Mouse (Mus musculus) yolk sac, embryonic 10.5 days (tissue): ENCODE data around the gene Ccr1l1.

Source experiments
- DNase-seq: peaks from one replicate; pipeline ENCODE4 v3.0.0-alpha.2; 2017; ENCODE audit warnings: low spot score

The Ccr1l1 gene

GRCm38 (mm10) chr9:123957911-123958413, 20.2 kb downstream of the Ccr1l1 start:
- no peak for DNase-seq

- DNase-seq = no peak
Observed at GRCm38 (mm10) chr9:123956892-123957291, 21.3 kb downstream of the Ccr1l1 start.

DNA sequence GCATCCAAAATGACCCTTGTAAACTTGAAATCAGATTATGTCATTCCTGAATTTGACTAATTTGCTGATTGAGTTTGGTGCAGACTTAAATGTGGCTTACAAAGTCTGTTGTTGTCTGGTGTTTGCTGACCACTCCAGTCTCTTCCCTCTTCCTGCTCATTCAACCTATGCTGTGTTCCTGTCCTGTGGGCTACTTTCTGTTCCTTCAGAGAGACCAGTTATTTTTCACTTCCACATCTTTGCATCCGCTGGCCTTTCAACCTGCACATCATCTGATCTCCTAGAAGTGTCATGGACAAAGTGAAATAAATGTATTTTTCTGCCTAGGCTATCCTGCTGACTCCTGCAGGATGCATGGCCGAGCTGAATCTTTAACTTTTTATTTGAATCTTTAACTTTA, 24.7 kb downstream of the Ccr1l1 start:
- DNase-seq = no peak

- no peak for DNase-seq
Observed at GRCm38 (mm10) chr9:123951176-123951575, 27.0 kb downstream of the Ccr1l1 start.

- DNase-seq = no peak
Observed at GRCm38 (mm10) chr9:123949432-123949831, 28.8 kb downstream of the Ccr1l1 start.

- no peak for DNase-seq
Observed at GRCm38 (mm10) chr9:123947815-123948214, 30.4 kb downstream of the Ccr1l1 start.

DNA sequence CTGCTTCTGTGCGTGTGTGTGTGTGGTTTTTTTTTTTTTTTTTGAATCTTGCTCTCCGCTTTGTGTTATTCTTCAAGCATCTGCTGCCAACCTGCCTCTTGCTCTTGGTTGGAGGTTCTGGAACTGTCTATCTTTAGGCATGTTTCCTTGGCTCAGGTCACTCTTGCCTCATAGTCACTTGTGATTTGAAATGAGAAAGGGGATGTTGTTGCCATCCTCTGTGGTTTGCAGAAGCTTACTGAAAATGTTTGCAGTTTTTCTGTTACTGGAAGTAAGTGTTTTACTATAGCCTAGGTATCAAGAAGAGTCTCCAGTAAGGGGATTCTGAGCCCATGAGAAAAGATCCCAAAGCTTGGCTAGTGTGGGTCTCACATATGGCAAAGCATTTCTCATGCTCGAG, 36.2 kb downstream of the Ccr1l1 start:
- DNase-seq = no peak

GRCm38 (mm10) chr9:123941316-123941715, 36.9 kb downstream of the Ccr1l1 start:
- no peak for DNase-seq

- DNase-seq = no peak
Observed at GRCm38 (mm10) chr9:123940628-123941027, 37.6 kb downstream of the Ccr1l1 start.

- DNase-seq = no peak
Observed at GRCm38 (mm10) chr9:123940168-123940567, 38.0 kb downstream of the Ccr1l1 start.

DNA sequence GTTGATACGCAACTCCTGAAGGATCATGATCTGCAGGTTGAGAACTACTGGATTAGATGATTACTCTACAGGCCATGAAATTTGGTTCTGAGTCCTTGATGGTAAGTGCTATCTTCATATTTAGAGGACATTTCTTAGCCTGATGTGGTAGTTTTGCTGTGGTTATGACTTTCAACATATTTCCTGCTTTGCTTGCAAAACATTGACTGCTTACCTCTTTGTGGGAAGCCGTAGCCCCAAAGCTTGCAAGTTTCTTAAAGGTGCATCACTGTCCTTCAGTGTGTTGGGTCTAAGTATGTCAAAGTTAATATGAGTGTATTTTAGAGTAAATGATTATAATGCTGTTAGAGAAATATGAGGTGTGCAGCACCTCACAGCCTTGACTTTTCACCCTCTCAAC, 40.2 kb downstream of the Ccr1l1 start:
- DNase-seq = no peak

GRCm38 (mm10) chr9:123936604-123937280, 41.5 kb downstream of the Ccr1l1 start:
- no peak for DNase-seq

GRCm38 (mm10) chr9:123935776-123936175, 42.4 kb downstream of the Ccr1l1 start:
- no peak for DNase-seq

DNA sequence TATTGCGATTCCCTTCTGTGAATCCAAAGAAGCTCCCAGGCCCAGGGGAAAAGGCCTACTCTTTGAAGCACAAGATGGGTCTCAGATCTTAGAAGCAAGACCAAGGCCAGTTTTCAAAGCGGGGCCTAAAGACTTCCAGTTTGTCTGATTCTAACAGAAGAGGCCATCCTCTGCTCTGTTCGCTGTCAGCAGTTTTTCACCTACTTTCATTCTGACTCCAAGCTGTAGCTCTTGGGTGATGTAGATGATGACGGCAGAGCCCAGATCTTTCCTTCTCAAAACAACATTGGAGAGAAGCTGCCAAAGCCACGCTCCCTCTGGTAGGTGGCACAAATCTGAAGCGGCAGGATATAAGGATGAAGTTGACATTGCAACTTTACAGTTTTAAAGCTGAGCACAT, 42.9 kb downstream of the Ccr1l1 start:
- no peak for DNase-seq

DNA sequence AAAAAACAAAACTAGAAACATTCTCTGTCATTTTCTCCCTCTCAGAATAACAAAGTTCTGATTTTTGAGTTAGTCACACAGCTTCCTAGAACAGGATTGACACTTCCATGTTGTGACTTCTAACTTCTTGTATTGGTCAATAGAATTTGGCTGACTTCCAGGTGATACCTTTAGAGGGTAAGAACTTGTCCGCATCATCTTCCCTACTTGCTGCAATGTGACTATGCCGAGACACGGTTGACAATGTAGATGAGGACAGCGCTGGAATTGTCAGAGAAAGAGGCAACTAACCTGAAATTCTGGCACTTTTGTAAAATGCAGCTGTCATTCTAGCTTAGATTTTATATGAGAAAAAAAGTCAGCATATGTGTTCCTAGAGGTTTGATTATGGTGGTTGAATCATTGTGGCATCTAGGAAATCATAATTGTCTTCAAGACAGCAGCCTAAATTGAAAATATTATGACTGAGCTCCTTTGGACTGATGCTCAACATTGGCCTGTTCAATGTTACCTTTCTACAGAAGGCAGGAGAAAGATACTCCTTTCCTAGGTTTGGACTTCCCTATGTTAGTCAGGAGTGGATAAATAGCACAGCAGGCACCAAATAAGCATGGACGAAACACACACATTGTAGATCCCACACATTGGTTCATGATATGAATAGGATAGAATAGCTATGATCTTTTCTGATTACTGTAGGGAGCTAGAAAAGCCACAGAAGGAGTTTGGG, 44.3 kb downstream of the Ccr1l1 start:
- no peak for DNase-seq

DNA sequence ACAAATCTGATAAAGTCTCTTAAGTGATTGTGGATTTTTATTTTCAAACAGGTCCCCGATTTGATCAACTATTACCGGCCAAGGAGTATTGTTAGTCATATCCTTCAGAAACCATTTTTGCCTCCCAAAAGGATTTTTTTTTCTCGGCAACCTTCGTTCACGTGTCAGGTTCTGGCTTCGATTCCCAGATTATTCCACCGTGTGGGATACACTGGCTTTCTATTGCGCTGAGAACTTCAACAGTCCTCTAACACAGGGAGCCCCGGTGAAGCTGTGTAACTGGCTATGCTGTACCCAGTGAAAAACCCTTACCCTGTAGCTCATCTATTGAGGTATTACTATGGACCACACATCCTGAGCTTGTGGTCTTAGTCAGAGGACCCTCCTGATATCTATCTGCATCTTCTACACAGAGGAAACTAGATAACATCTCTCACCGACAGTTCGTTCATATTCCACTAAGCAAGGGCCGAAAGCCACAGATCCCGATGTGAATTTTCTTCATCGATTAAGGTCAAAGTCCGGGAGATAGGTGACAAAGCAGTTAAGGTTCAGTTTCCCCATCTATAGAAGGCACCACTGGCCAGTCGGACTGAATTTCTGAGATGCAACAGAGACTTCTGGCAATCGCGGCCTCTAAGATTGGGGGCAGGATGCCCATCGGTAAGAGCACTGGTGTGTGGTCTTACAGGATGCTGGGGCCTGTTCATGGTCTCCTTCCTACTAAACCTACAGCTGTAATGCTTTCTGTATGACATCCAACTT, 45.1 kb downstream of the Ccr1l1 start:
- DNase-seq = no peak

DNA sequence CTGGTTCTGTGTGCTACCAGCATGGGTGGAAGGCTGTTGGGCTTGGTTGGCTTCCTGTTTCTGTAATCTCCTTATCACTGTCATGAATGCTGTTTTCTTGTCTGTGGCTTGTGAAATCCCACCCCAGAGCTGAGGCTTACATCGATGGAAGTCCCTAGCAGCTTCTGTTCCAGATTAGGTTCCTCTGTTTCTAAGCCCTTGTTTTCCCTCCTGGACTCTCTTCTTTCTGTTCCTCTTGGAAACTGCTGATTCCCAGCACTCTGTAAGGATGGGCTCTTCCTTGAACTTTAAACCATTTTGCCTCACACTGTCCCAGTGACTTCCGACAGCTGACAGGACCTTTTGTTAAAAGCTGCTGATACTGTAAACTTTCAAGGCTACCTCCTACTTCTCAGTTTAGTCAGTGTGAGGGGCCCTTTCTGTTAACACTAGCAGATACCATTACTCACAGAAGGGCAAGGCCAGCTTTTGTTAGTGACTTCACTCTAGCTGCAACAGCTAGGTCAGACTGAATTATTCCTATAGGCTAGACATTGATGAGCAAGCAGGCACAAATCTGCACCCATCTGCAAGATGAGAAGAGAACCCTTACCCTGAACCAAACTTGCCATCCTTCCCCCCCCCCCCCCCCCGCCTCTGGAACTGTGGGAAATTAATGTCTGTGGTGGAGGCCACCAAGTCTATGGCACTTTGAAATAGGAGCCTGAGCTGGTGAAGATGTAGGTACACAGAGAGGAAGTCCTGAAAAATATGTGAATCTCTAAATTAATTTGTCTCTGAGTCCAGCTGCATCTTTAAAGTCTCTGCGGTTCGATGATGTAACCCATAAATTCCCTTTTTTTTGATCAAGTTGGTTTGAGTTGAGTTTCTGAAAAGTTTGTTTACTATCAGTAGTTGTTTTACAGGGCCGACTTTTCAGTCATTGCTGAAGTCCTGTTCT, 46.2 kb downstream of the Ccr1l1 start:
- peak; percentile 13 for DNase-seq

DNA sequence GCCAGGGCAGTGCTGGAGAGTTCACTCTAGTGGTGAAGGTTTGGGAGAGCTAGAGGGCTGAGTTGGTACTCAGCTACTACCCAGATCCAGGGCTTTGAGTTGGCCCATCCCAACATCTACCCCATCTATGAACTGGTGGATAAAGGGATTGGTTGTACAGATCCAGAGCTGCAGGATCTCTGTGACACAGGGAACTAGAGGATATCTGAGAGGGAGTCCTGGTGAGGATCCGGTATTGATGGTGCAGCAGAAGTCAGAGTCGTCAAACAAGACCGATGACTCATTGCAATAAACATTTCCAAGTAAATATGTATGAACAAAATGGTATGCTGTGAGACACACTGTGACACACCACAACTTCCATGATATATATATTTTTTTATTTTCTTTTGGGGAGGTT, 47.3 kb downstream of the Ccr1l1 start:
- no peak for DNase-seq

DNA sequence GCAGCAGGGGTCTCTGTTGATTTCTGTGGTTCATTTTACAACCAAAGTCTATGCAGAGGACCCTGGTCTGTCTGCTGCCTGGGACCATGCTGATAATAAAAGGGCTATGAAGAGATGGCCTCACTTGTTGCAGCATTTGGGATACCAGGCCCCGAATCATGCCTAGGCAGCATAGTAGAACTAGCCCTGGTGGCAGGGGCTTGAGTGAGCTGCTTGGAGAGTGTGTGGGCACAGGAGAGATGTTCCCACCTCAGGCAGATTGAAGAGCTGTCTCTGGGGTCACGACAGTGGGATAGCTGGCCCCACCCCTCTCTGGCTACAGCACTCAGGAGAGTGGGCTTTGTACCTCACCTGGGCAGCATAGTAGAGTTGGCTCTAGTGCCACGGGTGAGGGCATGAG, 47.7 kb downstream of the Ccr1l1 start:
- no peak for DNase-seq

- DNase-seq = no peak
Observed at GRCm38 (mm10) chr9:123929936-123930335, 48.3 kb downstream of the Ccr1l1 start.

DNA sequence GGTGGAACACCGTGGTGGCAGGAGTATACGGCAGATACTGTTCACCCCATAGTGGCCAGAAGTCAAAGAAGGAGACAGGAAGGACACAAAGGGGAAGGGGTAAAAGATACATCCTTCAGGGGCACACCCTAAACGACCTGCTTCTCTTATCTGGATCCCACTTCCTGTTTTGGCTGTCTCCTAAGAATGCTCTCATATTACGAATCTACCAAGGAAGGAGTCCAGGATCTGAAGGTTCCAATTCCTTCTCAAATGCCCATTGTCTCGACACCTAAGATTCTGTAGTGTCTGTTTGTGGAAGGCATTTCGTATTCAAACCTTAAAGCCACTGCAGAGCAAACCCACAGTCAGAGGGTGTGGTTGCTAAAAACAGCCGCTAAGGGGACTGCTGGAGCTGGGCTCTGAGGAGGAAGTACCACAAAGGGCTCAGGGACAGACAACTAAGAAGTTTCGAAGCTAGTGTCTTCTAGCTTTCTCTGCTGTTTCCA, 49.4 kb downstream of the Ccr1l1 start:
- DNase-seq = peak; percentile 13
